Mouse (Mus musculus) testis, adult 2 months (tissue): ENCODE data around the gene Rtl10.

Source experiments
- CTCF ChIP-seq: fragments of 200-500 bp; IDR thresholded peaks from 2 replicates; pipeline ENCODE4 v1.5.1; 2012; ENCODE audit warnings: low read depth, mild to moderate bottlenecking, inconsistent platforms, low read length, moderate library complexity; ENCODE audit not compliant: control insufficient read depth, insufficient read depth, insufficient replicate concordance
- POLR2A ChIP-seq: fragments of 200-500 bp; IDR thresholded peaks from 2 replicates; pipeline ENCODE4 v1.6.1; 2012; ENCODE audit warnings: low read depth, mild to moderate bottlenecking, inconsistent platforms, low read length, moderate library complexity; ENCODE audit not compliant: control insufficient read depth

GRCm38 (mm10) chr16:18518091-18518490 is 19.4 kb downstream of the Rtl10 start:
- TF ChIP-seq CTCF, result no peak
- TF ChIP-seq POLR2A, result no peak
